Mouse (Mus musculus) liver, adult 2 months (tissue): ENCODE results near the gene 1110065P20Rik.

ENCODE experiments used
- CTCF ChIP-seq: fragments of 200-500 bp; IDR thresholded peaks from 2 replicates; pipeline ENCODE4 v1.5.1; 2011; ENCODE audit warnings: low read depth, low read length, control low read depth
- POLR2A ChIP-seq: fragments of 200-500 bp; IDR thresholded peaks from 2 replicates; pipeline ENCODE4 v1.6.1; 2011; ENCODE audit warnings: low read length, control low read depth; ENCODE audit not compliant: insufficient read depth; ENCODE audit errors: extremely low read depth

DNA sequence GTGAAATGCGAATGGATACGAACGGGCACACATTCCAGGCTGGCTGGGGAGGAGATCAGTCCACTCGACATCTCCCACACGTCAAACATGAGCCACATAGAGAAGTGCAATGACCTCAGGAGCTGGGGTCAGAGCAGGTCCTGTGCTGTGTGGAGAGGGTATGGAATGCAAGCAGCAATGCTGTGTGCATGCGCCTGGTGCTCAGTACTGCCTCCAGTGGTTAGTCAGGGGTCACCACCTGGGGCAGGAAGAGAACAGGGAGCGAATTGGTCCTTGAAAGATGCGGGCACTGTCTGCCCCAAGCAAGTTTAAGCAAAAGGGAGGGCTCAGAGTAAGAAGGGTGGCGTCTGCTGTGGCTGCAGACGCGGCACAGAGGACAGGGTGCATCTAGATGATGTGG is 7.5 kb downstream of the 1110065P20Rik start:
- TF ChIP-seq CTCF, result peak; percentile 85
- no peak for TF ChIP-seq POLR2A
